Mouse (Mus musculus) heart, postnatal 14 days (tissue): ENCODE data around the gene Acadm. TPM values are rescaled to one million over a fixed set of nuclear protein-coding genes. Genes with fewer than 3 reads are reported as not detected.

Experiments used
- DNase-seq, 2 experiments: peaks; one replicate each; pipeline ENCODE4 v3.0.0; 2021 to 2022
- intact Hi-C: fragments of 180-260 bp; cut with DNase I; formaldehyde crosslinking; loops from one replicate; pipeline ENCODE4 v1.15.1; 2025
- total RNA-seq, 2 experiments: library from RNA; stranded (reverse); gene quantifications; 2 replicates each; pipeline ENCODE4 v1.2.3; 2021

Gene Acadm
- total RNA-seq, 2 experiments from 2014 or later, result 980 to 999 TPM

- DNase-seq, result no peak
- intact Hi-C loops, result loop anchor here (2.0 to 10.0 kb wide), 2 partner anchors 31 to 651 kb away; partner anchors contain the start of genes Cryz, Rabggtb and Tyw3
Observed at GRCm38 (mm10) chr3:153943901-153944334, 514 bp downstream of the Acadm start.

GRCm38 (mm10) chr3:153943003-153943640, 1.3 kb downstream of the Acadm start:
- DNase-seq, result no peak
- intact Hi-C loops, result loop anchor here (2.0 to 10.0 kb wide), 2 partner anchors 30 to 652 kb away; partner anchors contain the start of genes Cryz, Rabggtb and Tyw3

GRCm38 (mm10) chr3:153941613-153942012, 2.8 kb downstream of the Acadm start:
- peak; percentile 9 to 18 for DNase-seq
- intact Hi-C loops, result loop anchor here (2.0 to 10.0 kb wide), 2 partner anchors 29 to 653 kb away; partner anchors contain the start of genes Cryz, Rabggtb and Tyw3

- no peak for DNase-seq
- intact Hi-C loops, result loop anchor here (10.0 kb wide), 1 partner anchor 654 kb away; the partner anchor contains the start of genes Cryz and Tyw3
Observed at GRCm38 (mm10) chr3:153940486-153940885, 3.9 kb downstream of the Acadm start.

GRCm38 (mm10) chr3:153940021-153940420, 4.4 kb downstream of the Acadm start:
- DNase-seq, result no peak
- intact Hi-C loops, result loop anchor here (10.0 kb wide), 1 partner anchor 655 kb away; the partner anchor contains the start of genes Cryz and Tyw3

- intact Hi-C loops, result no loop called here
Observed at GRCm38 (mm10) chr3:153937116-153937810, 7.2 kb downstream of the Acadm start.

GRCm38 (mm10) chr3:153935878-153936277, 8.6 kb downstream of the Acadm start:
- intact Hi-C loops, result no loop called here
- peak; percentile 11 to 32 for DNase-seq

More at GRCm38 (mm10) chr3:153937116-153937810, 7.2 kb downstream of the Acadm start:
- DNase-seq, result no peak

- intact Hi-C loops, result no loop called here
Observed at GRCm38 (mm10) chr3:153932461-153932860, 12.0 kb downstream of the Acadm start.

GRCm38 (mm10) chr3:153929526-153929925, 14.9 kb downstream of the Acadm start:
- DNase-seq, result no peak
- intact Hi-C loops, result no loop called here

More at GRCm38 (mm10) chr3:153932461-153932860, 12.0 kb downstream of the Acadm start:
- no peak for DNase-seq

GRCm38 (mm10) chr3:153926333-153926732, 18.1 kb downstream of the Acadm start:
- intact Hi-C loops, result no loop called here
- DNase-seq, result no peak

GRCm38 (mm10) chr3:153921147-153921910, 23.1 kb downstream of the Acadm start:
- DNase-seq, result no peak
- intact Hi-C loops, result no loop called here

- intact Hi-C loops, result no loop called here
Observed at GRCm38 (mm10) chr3:153917200-153917599, 27.2 kb downstream of the Acadm start.

GRCm38 (mm10) chr3:153913510-153914243, 30.8 kb downstream of the Acadm start:
- intact Hi-C loops, result loop anchor here (2.0 kb wide), 1 partner anchor 29 kb away; no protein-coding TSS in a partner anchor

More at GRCm38 (mm10) chr3:153917200-153917599, 27.2 kb downstream of the Acadm start:
- DNase-seq, result no peak

GRCm38 (mm10) chr3:153912546-153913509, 31.6 kb downstream of the Acadm start, which contains the start of gene Rabggtb:
TSS of gene Rabggtb (minus strand) at chr3:153913009.
- intact Hi-C loops, result loop anchor here (2.0 kb wide), 1 partner anchor 30 kb away; no protein-coding TSS in a partner anchor
- DNase-seq, result peak; percentile 97 to 98

More at GRCm38 (mm10) chr3:153913510-153914243, 30.8 kb downstream of the Acadm start:
- DNase-seq, result no peak

GRCm38 (mm10) chr3:153911882-153912440, 32.5 kb downstream of the Acadm start:
- intact Hi-C loops, result loop anchor here (2.0 kb wide), 1 partner anchor 31 kb away; no protein-coding TSS in a partner anchor
- no peak for DNase-seq

- intact Hi-C loops, result no loop called here
- no peak for DNase-seq
Observed at GRCm38 (mm10) chr3:153911197-153911881, 33.1 kb downstream of the Acadm start.

- intact Hi-C loops, result no loop called here
- DNase-seq, result no peak
Observed at GRCm38 (mm10) chr3:153910489-153910888, 33.9 kb downstream of the Acadm start.
